Mouse (Mus musculus) monocyte, adult 5-6 weeks (primary cell): ENCODE measurements around the gene Gpr19. TPM values are rescaled to one million over a fixed set of nuclear protein-coding genes. Genes with fewer than 3 reads are reported as not detected.

Experiments
- ATAC-seq: fragments of 153-309, 156-312 bp; replicated peaks from 2 replicates; pipeline ENCODE4 v1.8.0; 2017; ENCODE audit warnings: mild to moderate bottlenecking; ENCODE audit not compliant: low TSS enrichment, insufficient number of reproducible peaks, severe bottlenecking, poor library complexity, low FRiP score
- total RNA-seq: library from RNA; stranded (forward); fragments of 200-1000, 200-491, 200-594 nt; gene quantifications from 3 replicates; pipeline ENCODE4 v1.2.3, GENCODE M21; 2017

Gpr19 gene
- total RNA-seq, 1 experiment from 2014 or later: 11.0 TPM

- peak; percentile 38; the same call in 1 of the 2 replicates for ATAC-seq
These were observed 1.6 kb downstream of the Gpr19 start for GRCm38 (mm10) chr6:134896570-134897436.

GRCm38 (mm10) chr6:134890436-134890835 is 7.9 kb downstream of the Gpr19 start:
- no peak for ATAC-seq

- no peak for ATAC-seq
These were observed 8.6 kb downstream of the Gpr19 start for GRCm38 (mm10) chr6:134889763-134890162.

GRCm38 (mm10) chr6:134888563-134889017 is 9.8 kb downstream of the Gpr19 start:
- ATAC-seq: no peak

- no peak for ATAC-seq
These were observed 10.5 kb downstream of the Gpr19 start for GRCm38 (mm10) chr6:134887711-134888449.

GRCm38 (mm10) chr6:134887008-134887407 is 11.4 kb downstream of the Gpr19 start:
- ATAC-seq: no peak

GRCm38 (mm10) chr6:134886475-134886874 is 11.9 kb downstream of the Gpr19 start:
- no peak for ATAC-seq

- no peak for ATAC-seq
These were observed 12.9 kb downstream of the Gpr19 start for GRCm38 (mm10) chr6:134885515-134885914.

GRCm38 (mm10) chr6:134883661-134884060 is 14.7 kb downstream of the Gpr19 start:
- ATAC-seq: no peak

GRCm38 (mm10) chr6:134880046-134880445 is 18.3 kb downstream of the Gpr19 start:
- no peak for ATAC-seq

GRCm38 (mm10) chr6:134879556-134879955 is 18.8 kb downstream of the Gpr19 start:
- no peak for ATAC-seq

- ATAC-seq: no peak
These were observed 20.5 kb downstream of the Gpr19 start for GRCm38 (mm10) chr6:134877892-134878291.

- no peak for ATAC-seq
These were observed 21.1 kb downstream of the Gpr19 start for GRCm38 (mm10) chr6:134877276-134877675.

GRCm38 (mm10) chr6:134876795-134877194 is 21.6 kb downstream of the Gpr19 start:
- no peak for ATAC-seq

GRCm38 (mm10) chr6:134873018-134873417 is 25.4 kb downstream of the Gpr19 start:
- ATAC-seq: no peak

GRCm38 (mm10) chr6:134872236-134872635 is 26.1 kb downstream of the Gpr19 start:
- no peak for ATAC-seq

- no peak for ATAC-seq
These were observed 27.5 kb downstream of the Gpr19 start for GRCm38 (mm10) chr6:134870887-134871286.

GRCm38 (mm10) chr6:134870209-134870742 is 28.1 kb downstream of the Gpr19 start:
- ATAC-seq: no peak

GRCm38 (mm10) chr6:134867325-134867724 is 31.1 kb downstream of the Gpr19 start:
- no peak for ATAC-seq
